Mouse (Mus musculus) adrenal gland, postnatal 10 days (tissue): ENCODE measurements around the gene Hfe2. TPM values are rescaled to one million over a fixed set of nuclear protein-coding genes. Genes with fewer than 3 reads are reported as not detected.
"Not testable (repeated sequence)": the region's sequence is repeated elsewhere in the genome, so short reads cannot be mapped to it uniquely, and the experiment has no call there.

Experiments used
- DNase-seq: peaks from one replicate; pipeline ENCODE4 v3.0.0; 2021; ENCODE audit warnings: mixed read lengths
- long read RNA-seq, 2 experiments: library from polyadenylated mRNA; stranded (forward); transcript quantifications; one replicate each; pipeline ENCODE4 v2.0.0; 2021
- total RNA-seq, 2 experiments: library from RNA; stranded (reverse); gene quantifications; 2 replicates each; pipeline ENCODE4 v1.2.3; 2021

Hfe2 gene
- 10 to 100 TPM; 14.0 to 29.6 TPM for total RNA-seq
- long read RNA-seq, experiment 1, transcript Hfe2-201 (4 exons, 2,028 nt) = major isoform, 11 of 27 reads
- long read RNA-seq, experiment 1, partial matches to known transcripts = 8 of 27 reads
- long read RNA-seq, experiment 1, other reads (novel, unspliced or antisense) = 8 of 27 reads
- long read RNA-seq, experiment 2, partial matches to known transcripts = 1 of 7 reads
- long read RNA-seq, experiment 2, other reads (novel, unspliced or antisense) = 3 of 7 reads

DNA sequence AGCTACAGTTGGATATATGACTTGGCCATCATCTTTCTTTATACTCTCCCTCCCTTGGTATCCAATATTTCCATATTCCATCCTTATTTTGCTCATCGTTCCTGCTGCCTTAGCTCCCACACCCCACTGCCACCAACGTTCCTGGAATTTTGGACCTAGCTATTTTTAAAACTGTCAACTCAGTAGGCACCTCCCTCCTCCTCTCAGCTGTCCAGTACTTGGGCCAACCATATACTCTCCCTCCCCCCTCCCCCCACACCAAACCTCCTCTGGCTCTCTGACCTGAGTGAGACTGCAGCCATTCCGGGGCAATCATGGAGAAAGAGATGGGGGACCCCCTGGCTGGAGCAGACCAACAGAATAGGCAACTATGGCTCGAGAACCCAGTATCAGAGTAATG is at the start of gene Hfe2:
Hfe2 (plus strand) TSS at position 259 of the 400 bp plus-strand sequence.
- no peak for DNase-seq

DNA sequence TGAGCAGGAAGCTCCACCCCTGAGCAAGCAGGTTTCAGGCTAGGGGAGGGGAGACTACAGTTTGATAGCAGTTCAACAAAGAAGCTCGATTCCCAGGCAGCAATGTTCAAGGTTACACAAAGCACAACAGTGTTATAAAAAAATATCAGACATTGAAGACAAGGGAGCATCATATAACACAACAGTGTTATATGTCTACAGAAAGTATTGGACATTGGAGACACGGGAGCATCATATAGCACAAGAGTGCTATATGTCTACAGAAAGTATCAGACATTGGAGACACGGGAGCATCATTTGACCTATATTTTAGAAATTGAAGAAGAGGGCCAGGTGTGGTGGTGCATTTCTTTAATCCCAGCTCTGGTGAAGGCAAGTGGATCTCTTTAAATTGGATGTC is 47.9 kb upstream of the Hfe2 start:
- no peak for DNase-seq

DNA sequence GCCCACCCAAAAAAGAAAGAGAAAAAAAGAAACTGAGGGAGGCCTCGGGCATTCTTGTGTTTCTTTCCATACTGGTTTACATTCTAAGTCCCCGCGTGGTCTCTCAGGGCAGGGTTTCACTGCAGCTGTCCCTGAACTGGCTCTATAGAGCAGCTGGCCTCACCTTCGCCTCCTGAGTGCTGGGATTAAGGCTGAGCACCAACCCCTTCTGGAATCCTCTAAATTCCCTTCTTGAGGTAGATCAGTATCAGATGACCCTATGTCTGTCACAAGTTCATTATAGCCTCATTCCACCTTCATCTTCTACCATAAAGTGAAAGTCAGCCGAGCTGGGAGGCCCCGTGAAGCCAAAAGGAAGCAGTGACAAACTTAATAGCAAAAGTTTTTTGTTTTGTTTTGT is 47.4 kb upstream of the Hfe2 start:
- no peak for DNase-seq

DNA sequence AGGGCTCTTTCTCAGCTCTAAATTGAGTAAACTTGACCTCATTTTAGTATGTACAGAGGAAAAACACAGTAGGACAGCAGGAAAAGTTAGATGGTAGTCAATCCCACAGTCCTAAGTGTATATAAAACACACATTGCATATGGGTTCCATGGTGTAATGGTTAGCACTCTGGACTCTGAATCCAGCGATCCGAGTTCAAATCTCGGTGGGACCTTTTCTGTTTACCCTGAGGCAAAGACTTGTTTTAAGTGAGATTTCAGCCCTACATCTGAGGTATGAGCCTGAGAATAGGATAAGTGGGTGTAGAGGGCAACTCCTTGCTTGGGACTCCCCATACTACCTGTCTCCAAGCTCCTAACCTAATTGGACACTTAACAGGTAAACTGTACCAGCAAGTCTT is 45.7 kb upstream of the Hfe2 start:
- no peak for DNase-seq

DNA sequence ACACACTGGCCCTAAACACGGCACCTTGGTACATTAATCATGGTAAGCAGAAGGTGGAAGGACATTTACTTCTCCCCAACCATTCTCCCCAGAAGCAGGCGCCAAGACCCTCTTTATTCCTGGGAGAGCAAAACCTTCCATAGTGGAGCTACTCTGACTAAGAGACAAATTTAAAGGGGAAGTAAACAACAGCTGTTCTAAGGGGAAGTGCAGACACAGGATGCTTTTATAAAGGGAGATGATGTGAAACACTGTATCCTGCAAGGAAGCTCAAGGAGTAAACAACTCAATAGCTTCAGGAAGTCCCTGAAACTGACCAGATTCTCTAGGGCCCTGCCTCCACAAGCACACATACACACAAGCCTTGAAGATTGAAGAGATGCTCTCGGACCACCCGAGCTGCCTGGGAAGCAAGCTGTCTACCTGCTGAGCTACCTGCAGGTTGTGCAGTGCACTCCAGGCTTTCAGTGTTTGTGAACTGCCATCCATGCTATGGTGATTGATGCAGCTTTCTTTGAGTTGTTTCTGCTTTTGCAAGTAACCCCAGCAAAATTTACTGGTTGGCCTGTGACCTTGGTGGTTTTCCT is 44.2 kb upstream of the Hfe2 start:
- DNase-seq = no peak

DNA sequence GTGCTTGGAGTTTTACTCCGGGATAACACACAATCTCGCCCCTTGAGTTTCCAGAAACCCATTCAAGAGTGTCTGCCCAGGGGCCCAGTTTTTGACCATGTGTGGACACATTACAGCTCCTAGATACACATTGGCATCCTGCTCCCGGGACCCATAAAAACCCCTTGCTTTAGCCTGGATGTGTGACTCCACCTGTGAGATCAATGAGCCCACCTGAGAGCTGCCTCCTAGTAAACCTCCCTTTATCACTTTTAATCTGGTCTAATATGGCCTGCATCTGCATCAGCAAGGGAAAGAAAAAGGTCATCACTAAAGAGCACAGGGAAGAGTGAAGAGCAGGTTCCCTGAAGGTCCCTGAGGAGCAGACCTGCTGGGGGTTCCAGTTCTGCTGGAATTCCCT is 43.1 kb upstream of the Hfe2 start:
- DNase-seq = no peak

DNA sequence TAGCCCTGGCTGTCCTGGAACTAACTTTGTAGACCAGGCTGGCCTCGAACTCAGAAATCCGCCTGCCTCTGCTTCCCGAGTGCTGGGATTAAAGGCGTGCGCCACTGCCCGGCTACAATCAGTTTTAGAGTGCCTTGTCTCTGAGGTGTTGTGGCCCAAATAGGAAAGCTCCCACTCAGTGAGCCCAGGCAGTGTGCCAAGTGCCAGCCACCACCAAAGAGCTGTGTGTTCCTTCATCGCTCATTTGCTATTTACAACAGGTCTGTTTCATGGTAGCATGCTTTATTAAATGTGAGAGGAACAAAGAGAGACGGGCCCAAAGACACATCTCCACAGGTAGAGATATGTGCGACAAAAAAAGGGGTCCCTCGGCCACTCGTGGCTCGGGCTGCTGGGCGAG is 42.5 kb upstream of the Hfe2 start:
- no peak for DNase-seq

DNA sequence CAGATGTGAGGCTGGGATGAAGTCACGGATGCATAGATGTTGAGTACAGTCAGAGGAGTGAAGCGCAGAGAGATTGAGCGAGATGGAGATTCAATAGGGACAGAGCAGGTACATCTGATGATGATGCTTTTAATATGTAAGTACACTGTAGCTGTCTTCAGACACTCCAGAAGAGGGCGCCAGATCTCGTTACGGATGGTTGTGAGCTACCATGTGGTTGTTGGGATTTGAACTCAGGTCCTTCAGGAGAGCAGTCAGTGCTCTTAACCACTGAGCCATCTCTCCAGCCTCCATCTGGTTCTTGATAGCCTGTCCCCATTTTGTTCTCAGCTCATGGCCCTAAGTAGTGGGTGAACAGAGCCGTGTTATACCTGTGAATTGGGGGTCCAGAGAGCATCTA is 41.9 kb upstream of the Hfe2 start:
- DNase-seq = not testable (repeated sequence)

DNA sequence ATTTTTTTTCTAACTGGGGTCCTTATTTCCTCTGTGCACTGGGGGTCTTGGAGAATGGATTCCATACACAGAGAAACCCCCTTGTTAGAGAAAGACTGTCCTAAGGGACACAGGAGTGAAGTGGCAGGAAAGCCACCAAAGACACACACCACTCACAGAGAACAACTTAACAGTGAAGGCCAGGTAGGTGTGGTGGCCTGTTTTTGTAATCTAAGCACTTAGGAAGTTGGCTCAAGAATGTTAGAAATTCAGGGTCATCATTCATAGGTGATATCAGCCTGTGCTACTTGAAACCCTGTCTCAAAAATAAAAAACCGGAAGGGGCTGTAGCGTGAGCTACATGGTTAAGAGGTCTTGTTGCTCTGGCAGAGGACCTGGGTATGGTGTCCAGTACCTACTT is 41.0 kb upstream of the Hfe2 start:
- DNase-seq = no peak

DNA sequence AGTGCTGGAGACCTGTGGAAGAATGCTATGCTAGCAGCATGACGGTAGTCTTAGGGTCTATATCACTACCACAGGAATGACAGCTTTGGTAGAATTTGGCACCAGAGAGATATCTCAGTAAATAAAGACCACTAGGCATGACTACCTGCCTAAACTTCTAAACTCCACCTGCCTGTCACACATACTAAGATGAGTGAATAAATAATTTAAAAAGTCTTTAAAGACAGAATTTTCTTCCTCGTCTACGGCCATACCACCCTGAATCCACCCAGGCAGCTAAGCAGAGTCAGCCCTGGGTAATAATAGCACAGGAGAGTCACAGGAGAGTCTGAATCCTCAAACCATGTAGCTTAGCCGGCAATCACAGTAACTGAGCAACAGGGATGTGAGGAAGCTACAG is 40.1 kb upstream of the Hfe2 start:
- no peak for DNase-seq

DNA sequence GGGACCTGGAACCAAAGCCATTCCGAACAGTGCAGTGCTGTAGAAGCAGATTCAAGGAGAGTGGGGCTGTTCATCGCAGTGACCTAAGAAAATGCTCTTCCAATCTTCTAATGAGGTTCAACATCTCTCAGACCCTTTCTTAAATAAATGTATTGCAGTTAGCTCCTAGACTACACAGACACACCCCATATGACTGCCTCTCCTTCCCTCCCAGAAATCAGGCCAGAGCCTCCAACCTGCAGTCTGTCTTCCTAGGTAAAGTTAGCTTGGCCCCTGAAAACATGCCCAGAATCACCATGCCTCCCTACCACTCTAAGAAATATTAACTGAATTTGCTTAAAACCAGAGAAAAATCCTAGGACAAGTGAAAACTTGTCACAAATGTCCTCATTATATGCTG is 39.6 kb upstream of the Hfe2 start:
- DNase-seq = no peak

DNA sequence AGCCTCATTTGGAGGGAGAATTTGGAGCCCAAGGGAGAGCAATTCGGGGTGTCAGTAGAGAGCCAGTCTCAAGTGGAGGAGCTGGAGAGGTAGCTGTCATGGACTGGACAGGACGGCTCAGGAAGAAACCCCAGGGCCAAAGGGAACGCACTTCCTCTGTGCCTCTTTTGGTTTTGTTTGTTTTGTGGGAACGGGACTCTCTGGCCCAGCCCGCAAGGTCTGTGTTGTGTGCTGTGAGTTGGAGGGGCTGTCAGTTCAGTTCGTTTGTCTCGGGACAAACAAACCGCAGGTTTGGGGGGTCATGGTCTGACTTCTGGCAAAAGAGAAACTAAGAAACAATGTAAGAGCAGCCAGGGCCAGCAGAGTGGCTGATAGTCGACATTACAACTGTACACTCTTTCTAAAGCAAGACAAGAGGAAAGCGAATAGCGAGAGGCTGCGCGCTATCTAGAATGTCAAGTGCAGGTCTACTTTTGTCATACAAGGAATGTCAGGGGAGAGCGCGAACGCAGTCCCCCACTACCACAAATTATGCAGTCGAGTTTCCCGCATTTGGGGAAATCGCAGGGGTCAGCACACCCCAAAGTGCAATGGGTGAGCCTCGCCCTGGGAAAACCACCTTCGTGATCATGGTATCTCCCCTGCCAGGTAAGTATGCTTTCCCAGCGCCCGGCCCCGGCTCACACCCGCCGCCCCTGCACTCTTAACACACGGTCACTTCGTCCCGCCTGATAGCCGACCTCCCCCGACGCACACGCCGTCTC is 38.7 kb upstream of the Hfe2 start:
- DNase-seq = not testable (repeated sequence)

DNA sequence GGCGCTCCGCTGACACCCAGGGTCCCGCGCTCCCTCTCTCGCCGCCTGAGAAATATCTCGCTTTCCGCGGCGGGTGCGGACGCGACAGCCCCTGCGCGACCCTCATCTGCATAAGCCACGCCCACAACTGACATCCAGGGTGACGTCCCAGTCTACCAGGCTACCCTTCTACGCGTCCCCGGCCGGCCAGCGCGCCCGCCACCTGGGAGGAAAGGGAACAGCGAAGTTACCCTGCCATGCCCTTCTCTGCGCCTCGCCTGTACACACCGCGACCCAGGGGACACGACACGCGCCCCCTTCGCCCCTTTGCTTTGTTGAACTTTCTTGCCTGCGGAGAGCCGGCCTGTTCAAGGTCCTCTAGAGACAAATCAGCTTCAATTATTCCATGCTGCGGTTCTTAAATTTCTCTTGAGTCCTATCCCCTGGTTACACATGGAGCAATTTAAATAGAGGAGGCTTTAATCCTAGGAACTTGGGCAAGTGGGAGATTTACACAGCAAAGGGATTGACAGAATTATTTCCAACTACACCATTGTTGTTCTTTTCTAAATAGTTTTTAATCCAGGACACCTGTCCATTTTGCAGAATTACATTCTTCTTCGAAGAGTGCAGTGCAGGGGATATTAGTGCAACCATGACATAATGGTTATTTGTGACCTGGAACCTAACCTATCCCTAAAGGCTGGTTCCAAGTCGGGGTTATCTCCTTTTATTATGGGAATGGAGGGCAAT is 38.0 kb upstream of the Hfe2 start:
- DNase-seq = not testable (repeated sequence)

DNA sequence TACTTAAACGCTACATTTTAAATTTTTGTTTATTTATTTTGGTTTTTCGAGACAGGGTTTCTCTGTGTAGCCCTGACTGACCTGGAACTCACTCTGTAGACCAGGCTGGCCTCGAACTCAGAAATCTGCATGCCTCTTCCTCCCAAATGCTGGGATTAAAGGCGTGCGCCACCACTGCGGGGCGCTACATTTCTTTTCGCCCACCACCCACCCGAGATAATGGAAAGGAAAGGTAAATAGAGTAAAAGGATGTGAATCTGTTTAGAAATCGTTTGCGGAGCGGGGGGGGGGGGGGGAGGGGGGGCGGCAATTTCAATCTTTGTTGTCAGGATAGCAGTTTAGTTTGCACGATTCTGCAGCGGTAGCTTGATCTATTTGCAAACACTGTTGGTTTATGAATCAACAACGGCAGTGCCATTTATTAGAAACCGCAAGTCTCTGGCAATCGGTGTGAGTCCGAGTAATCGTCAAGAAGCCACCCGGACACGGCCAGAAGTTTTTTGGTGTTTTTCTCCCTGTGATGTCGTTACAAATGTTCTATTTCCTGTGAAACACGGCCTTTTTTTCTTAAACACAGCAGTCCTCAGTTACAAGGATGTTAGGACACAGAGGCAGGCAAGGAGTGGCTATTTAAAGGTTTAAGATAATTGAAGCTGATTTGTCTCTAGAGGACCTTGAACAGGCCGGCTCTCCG is 37.2 kb upstream of the Hfe2 start:
- peak; percentile 37 for DNase-seq

DNA sequence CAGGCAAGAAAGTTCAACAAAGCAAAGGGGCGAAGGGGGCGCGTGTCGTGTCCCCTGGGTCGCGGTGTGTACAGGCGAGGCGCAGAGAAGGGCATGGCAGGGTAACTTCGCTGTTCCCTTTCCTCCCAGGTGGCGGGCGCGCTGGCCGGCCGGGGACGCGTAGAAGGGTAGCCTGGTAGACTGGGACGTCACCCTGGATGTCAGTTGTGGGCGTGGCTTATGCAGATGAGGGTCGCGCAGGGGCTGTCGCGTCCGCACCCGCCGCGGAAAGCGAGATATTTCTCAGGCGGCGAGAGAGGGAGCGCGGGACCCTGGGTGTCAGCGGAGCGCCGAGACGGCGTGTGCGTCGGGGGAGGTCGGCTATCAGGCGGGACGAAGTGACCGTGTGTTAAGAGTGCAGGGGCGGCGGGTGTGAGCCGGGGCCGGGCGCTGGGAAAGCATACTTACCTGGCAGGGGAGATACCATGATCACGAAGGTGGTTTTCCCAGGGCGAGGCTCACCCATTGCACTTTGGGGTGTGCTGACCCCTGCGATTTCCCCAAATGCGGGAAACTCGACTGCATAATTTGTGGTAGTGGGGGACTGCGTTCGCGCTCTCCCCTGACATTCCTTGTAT is 36.6 kb upstream of the Hfe2 start:
- DNase-seq = not testable (repeated sequence)

DNA sequence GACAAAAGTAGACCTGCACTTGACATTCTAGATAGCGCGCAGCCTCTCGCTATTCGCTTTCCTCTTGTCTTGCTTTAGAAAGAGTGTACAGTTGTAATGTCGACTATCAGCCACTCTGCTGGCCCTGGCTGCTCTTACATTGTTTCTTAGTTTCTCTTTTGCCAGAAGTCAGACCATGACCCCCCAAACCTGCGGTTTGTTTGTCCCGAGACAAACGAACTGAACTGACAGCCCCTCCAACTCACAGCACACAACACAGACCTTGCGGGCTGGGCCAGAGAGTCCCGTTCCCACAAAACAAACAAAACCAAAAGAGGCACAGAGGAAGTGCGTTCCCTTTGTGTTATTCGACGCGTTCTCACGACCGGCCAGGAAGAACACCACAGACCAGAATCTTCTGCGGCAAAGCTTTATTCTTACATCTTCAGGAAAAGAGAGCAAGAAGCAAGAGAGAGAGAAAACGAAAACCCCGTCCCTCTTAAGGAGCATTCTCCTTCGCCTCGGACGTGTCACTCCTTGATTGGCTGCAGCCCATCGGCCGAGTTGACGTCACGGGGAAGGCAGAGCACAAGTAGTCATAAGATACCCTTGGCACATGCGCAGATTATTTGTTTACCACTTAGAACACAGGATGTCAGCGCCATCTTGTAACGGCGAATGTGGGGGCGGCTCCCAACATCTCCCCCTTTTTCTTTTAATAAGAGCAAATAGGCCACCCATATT is 35.9 kb upstream of the Hfe2 start:
- DNase-seq = not testable (repeated sequence)

DNA sequence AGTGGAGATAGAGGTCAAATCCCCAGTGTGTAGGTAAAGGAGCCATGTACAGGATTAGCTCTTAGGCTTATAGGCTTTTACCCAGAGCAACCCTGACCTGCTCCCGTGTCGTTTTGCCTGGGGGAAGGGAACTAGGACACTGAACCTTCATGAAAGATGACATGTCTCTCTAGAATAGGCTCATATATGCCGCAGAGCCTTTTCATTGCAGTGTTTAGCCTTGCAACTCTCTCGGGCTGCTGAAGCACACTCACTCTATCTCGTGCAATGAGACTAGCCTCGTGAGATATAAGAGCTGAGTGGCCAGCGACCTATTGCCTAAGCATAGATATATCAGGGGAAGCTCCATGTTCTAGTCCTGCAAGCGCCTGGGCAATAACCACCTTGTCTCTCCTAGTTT is 35.3 kb upstream of the Hfe2 start:
- not testable (repeated sequence) for DNase-seq

DNA sequence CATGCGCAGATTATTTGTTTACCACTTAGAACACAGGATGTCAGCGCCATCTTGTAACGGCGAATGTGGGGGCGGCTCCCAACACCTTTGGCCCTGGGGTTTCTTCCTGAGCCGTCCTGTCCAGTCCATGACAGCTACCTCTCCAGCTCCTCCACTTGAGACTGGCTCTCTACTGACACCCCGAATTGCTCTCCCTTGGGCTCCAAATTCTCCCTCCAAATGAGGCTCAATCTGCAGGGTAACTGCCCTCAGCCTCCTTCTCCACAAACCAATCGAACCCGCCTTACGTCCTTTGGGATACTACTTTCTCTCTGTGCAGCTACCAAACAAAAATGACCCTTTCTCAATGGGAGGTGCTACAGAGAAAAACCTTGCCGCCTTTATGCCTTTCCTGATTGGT is 30.5 kb upstream of the Hfe2 start:
- DNase-seq = not testable (repeated sequence)

DNA sequence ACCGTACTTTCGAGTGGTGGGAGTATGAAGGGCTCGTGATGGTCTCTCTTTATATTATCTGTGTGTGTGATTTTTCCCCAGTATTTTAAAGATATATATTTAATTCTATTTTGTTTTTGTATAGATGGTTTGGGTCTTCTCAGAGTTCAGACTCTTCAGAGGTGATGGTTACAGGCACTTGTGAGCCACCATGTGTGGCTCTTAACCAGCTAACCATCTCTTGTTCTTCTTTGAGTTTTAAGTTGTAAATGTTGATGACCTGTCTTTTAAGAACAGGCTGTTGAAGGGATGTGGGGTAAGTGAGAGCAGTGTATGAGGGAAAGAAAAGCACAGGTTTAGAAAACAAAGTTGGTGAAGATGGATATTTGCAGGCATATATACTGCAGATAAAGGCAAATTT is 30.1 kb upstream of the Hfe2 start:
- no peak for DNase-seq

DNA sequence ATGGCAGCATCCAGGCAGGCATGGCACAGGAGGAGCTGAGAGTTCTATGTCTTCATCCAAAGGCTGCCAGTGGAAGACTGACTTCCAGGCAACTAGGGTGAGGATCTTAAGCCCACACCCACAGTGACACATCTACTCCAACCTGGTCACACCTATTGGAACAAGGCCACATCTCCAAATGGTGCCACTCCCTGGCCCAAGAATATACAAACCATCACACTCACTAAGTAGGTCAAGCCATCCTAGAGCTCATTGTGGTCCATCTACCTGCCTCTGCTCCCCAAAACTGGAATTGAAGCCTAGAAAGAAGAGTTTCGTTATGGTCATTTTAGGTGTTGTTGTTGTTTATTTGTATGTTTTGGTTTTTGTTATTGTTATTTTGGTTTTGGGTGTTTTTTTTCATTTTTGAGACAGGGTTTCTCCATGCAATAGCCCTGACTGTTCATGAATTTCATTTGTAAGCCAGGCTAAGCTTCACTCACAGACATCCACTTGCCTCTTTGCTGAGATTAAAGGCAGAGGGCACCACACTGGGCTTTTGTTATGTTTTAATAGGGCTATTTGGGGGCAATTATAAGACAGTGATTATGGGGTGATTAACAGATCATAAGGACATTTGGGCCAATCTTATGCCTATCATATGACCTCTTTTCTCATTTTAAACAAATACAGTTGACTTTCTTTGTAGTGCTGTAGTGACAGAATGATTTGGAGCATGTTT is 29.3 kb upstream of the Hfe2 start:
- no peak for DNase-seq

DNA sequence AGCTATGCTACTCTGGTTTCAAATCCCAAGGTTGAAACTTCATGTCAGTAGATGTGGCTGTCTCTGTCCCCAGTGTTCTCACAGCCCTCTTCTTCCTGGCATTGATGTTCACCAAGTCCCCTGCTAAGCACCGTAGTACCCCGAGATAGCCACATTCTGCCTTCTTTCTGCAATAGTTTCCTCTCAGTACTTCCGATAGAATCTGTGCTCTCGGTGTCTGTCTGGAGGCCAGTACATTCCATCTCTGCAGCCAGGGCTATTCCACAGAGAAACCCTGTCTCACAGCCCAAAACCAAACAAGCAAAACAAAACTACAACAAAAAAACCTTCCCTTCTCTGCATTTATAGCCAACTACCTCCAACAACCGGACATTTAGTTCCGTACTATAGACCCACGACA is 28.8 kb upstream of the Hfe2 start:
- DNase-seq = no peak
